Mouse (Mus musculus) cerebellum, postnatal 4 days (tissue): Measurements from ENCODE around the gene Zmiz1.

Source experiments
- DNase-seq, 2 experiments: peaks; one replicate each; pipeline ENCODE4 v3.0.0; 2022; ENCODE audit warnings: low spot score in 2 of 2, mixed read lengths in 1 of 2

Zmiz1 gene

GRCm38 (mm10) chr14:25558479-25558878, 99.5 kb downstream of the Zmiz1 start:
- DNase-seq = no peak

GRCm38 (mm10) chr14:25559907-25560306, 100.9 kb downstream of the Zmiz1 start:
- DNase-seq = no peak

GRCm38 (mm10) chr14:25560841-25561240, 101.9 kb downstream of the Zmiz1 start:
- no peak for DNase-seq

GRCm38 (mm10) chr14:25561716-25562115, 102.7 kb downstream of the Zmiz1 start:
- no peak for DNase-seq

- DNase-seq = no peak
Measured at GRCm38 (mm10) chr14:25562447-25562846, 103.5 kb downstream of the Zmiz1 start.

- DNase-seq = peak in 1 of 2 experiments; percentile 37
Measured at GRCm38 (mm10) chr14:25562909-25563308, 103.9 kb downstream of the Zmiz1 start.

- DNase-seq = no peak
Measured at GRCm38 (mm10) chr14:25564577-25564976, 105.6 kb downstream of the Zmiz1 start.

- peak; percentile 88 to 91 for DNase-seq
Measured at GRCm38 (mm10) chr14:25565344-25566088, 106.5 kb downstream of the Zmiz1 start.

GRCm38 (mm10) chr14:25567245-25567644, 108.3 kb downstream of the Zmiz1 start:
- peak in 1 of 2 experiments; percentile 53 for DNase-seq

GRCm38 (mm10) chr14:25567837-25568236, 108.9 kb downstream of the Zmiz1 start:
- no peak for DNase-seq

- no peak for DNase-seq
Measured at GRCm38 (mm10) chr14:25574047-25574870, 115.3 kb downstream of the Zmiz1 start.

GRCm38 (mm10) chr14:25576642-25577041, 117.7 kb downstream of the Zmiz1 start:
- no peak for DNase-seq

GRCm38 (mm10) chr14:25577431-25577830, 118.4 kb downstream of the Zmiz1 start:
- DNase-seq = no peak

GRCm38 (mm10) chr14:25579597-25579996, 120.6 kb downstream of the Zmiz1 start:
- no peak for DNase-seq

GRCm38 (mm10) chr14:25580397-25580796, 121.4 kb downstream of the Zmiz1 start:
- DNase-seq = no peak

- DNase-seq = no peak
Measured at GRCm38 (mm10) chr14:25582603-25583002, 123.6 kb downstream of the Zmiz1 start.

GRCm38 (mm10) chr14:25583899-25584298, 124.9 kb downstream of the Zmiz1 start:
- DNase-seq = no peak

- DNase-seq = peak; percentile 42 to 75
Measured at GRCm38 (mm10) chr14:25585545-25586301, 126.7 kb downstream of the Zmiz1 start.

- no peak for DNase-seq
Measured at GRCm38 (mm10) chr14:25586846-25587486, 128.0 kb downstream of the Zmiz1 start.

- peak; percentile 37 to 57 for DNase-seq
Measured at GRCm38 (mm10) chr14:25587487-25588001, 128.6 kb downstream of the Zmiz1 start.

GRCm38 (mm10) chr14:25588156-25588555, 129.2 kb downstream of the Zmiz1 start:
- no peak for DNase-seq
